7 mouse cellular contexts compared by ENCODE assay signal in genomic region chr10:21829062-21829731, GRCm38 (mm10). TPM values are rescaled to one million over a fixed set of nuclear protein-coding genes. Genes with fewer than 3 reads are reported as not detected.
A peak's percentile ranks its signal among the peaks of the same experiment; 100 is the strongest.
DNase-seq lines count a peak whose midpoint lies in the region; ATAC-seq and TF ChIP-seq lines count a peak whose summit lies in the region.

No protein-coding gene starts in this region.

- 9% methylated on average over 11 of the region's 11 CpGs for WGBS in forebrain, embryonic 13.5 days
- WGBS in midbrain, embryonic 10.5 days = 21% methylated on average over 11 of the region's 11 CpGs

- DNase-seq in NIH3T3 (ENCODE audit: low read depth) = peak; percentile 86
- DNase-seq in midbrain, embryonic 10.5 days (ENCODE audit: low spot score) = peak; percentile 59
- DNase-seq in left cerebral cortex, adult 18-20 months (ENCODE audit: low spot score in 2 of 2) = no peak
- no peak for DNase-seq in layer of hippocampus, adult 2 months (ENCODE audit: low spot score in 2 of 2)

- H3K9me3 ChIP-seq in E14TG2a.4 (ENCODE audit: low read length) = peaks cover 10% of the 10 kb centered on the region; the same call in 1 of the 2 replicates
- H3K9me3 ChIP-seq in forebrain, embryonic 13.5 days (replicated peaks) = no peaks in the 10 kb centered on the region
- no peaks in the 10 kb centered on the region for H3K9me3 ChIP-seq in midbrain, embryonic 10.5 days (replicated peaks)

- peaks cover 24% of the 10 kb centered on the region for H3K36me3 ChIP-seq in E14TG2a.4 (ENCODE audit: insufficient read depth, low read length)
- no peaks in the 10 kb centered on the region for H3K36me3 ChIP-seq in forebrain, embryonic 13.5 days (ENCODE audit: poor library complexity, severe bottlenecking)
- H3K36me3 ChIP-seq in midbrain, embryonic 10.5 days = no peaks in the 10 kb centered on the region

- H3K9ac ChIP-seq in forebrain, embryonic 13.5 days = no peak overlapping the region

- ATAC-seq in forebrain, embryonic 13.5 days = peak; percentile 62
- ATAC-seq in activated CD4-positive, CD25-positive, alpha-beta regulatory T cell, adult 4 months = no peak

- peaks cover 75% of the 10 kb centered on the region for H3K4me1 ChIP-seq in E14TG2a.4 (replicated peaks; ENCODE audit: low read depth, low read length)
- peaks cover 14% of the 10 kb centered on the region for H3K4me1 ChIP-seq in forebrain, embryonic 13.5 days
- peaks cover 22% of the 10 kb centered on the region for H3K4me1 ChIP-seq in midbrain, embryonic 10.5 days

- H3K27me3 ChIP-seq in E14TG2a.4 (ENCODE audit: insufficient read depth, low read length) = no peaks in the 10 kb centered on the region
- no peaks in the 10 kb centered on the region for H3K27me3 ChIP-seq in forebrain, embryonic 13.5 days
- H3K27me3 ChIP-seq in midbrain, embryonic 10.5 days (ENCODE audit: low read depth, poor library complexity, severe bottlenecking) = 0 out of 2 replicates have a peak, but pooled peaks cover 3% of the 10 kb centered on the region

- H3K4me2 ChIP-seq in forebrain, embryonic 13.5 days = no peak overlapping the region

- H3K27ac ChIP-seq in forebrain, embryonic 13.5 days = peak overlapping the region; percentile 11; the same call in 1 of the 2 replicates
- peak overlapping the region; percentile 74 for H3K27ac ChIP-seq in midbrain, embryonic 10.5 days (replicated peaks)
- no peak overlapping the region for H3K27ac ChIP-seq in layer of hippocampus, adult 2 months

- TF ChIP-seq CTCF in E14TG2a.4 (conservative IDR thresholded peaks at IDR 0.05; ENCODE audit: low read length) = no peak
- no peak for TF ChIP-seq CTCF in layer of hippocampus, adult 2 months (conservative IDR thresholded peaks at IDR 0.05)

- peak overlapping the region; percentile 70 for H3K4me3 ChIP-seq in E14TG2a.4 (replicated peaks; ENCODE audit: low read length)
- no peak overlapping the region for H3K4me3 ChIP-seq in forebrain, embryonic 13.5 days
- H3K4me3 ChIP-seq in midbrain, embryonic 10.5 days = no peak overlapping the region
- H3K4me3 ChIP-seq in layer of hippocampus, adult 2 months = no peak overlapping the region

RNA-seq across cellular contexts. Expression of gene Sgk1, which starts 52.8 kb away (rescaled TPM):
- 16.3 and 18.3 TPM in 2 replicates for polyA plus RNA-seq in forebrain, embryonic 13.5 days (2015; fragmentation: Nextera tagmentation; extraction: Ambion mirVana)
- 18.8 and 20.2 TPM in 2 replicates for polyA plus RNA-seq in midbrain, embryonic 10.5 days (2016; fragmentation: Nextera tagmentation; extraction: Ambion mirVana)
- total RNA-seq in left cerebral cortex, adult 18-20 months (2021) = 100 to 1,000 TPM in 1 of 2 experiments, 10 to 100 TPM in 1; 77.2 to 101 TPM
- total RNA-seq in layer of hippocampus, adult 2 months (2021) = 100 to 1,000 TPM in 1 of 2 experiments, 10 to 100 TPM in 1; 97.7 to 103 TPM
- 10 to 100 TPM; 34.8 to 57.5 TPM for polyA plus RNA-seq in activated CD4-positive, CD25-positive, alpha-beta regulatory T cell, adult 4 months (2017; shearing (Covaris generic))

Comparison
In these comparisons a context has a peak if more than half of its experiments do, and no peak if none do; other contexts are left out.
1. DNase-seq: peak in NIH3T3 (single experiment) and midbrain, embryonic 10.5 days (single experiment); none in left cerebral cortex, adult 18-20 months (0 of 2) and layer of hippocampus, adult 2 months (0 of 2).